Mouse (Mus musculus): Measurements from ENCODE around the gene 4933411K16Rik. TPM values are rescaled to one million over a fixed set of nuclear protein-coding genes. Genes with fewer than 3 reads are reported as not detected.

Gene 4933411K16Rik
- polyA plus RNA-seq, 1 experiment from 2014 or later = 0.60 TPM

DNA sequence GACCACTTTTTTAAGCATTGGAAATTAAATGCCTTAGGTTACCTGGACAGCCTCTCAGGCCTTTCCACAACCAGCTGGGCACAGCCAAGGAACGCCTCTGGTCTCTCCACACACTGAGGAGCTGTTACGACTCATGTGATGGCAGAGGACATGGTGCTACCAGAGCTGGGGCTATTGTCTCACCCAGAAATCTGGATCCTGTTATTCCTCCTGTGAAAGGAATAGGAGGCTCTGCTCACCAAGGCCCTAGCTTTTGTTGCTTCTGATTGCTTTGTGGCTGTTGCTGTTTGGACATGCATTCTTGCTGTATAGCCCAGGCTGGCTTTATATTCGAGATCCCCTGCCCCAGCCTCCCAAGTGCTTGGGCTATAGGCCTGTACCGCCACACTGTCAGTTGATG lies 35.8 kb upstream of the 4933411K16Rik start:
- Histone ChIP-seq H3K9ac (replicated peaks; ENCODE audit: low read length) (0 out of 2 replicates have a peak overlapping the region, but pooled peaks have one; percentile 12), H3K27me3 (ENCODE audit: insufficient read depth, low read length) (no peaks in the 10 kb centered on the region), H3K4me2 (replicated peaks; ENCODE audit: low read depth, low read length) (no peak overlapping the region), H3K36me3 (ENCODE audit: insufficient read depth, low read length) (0 out of 2 replicates have a peak, but pooled peaks cover 6% of the 10 kb centered on the region), H3K4me1 (ENCODE audit: insufficient read depth, low read length) (peaks cover 36% of the 10 kb centered on the region), H3K9me3 (ENCODE audit: low read length) (no peaks in the 10 kb centered on the region), H3K4me3 (ENCODE audit: low read length) (no peak overlapping the region), H3K27ac (ENCODE audit: low read length) (peak overlapping the region; percentile 81)
- WGBS = 78% methylated on average over 4 of the region's 4 CpGs
- ATAC-seq (ENCODE audit: low FRiP score, low TSS enrichment) = no peak

DNA sequence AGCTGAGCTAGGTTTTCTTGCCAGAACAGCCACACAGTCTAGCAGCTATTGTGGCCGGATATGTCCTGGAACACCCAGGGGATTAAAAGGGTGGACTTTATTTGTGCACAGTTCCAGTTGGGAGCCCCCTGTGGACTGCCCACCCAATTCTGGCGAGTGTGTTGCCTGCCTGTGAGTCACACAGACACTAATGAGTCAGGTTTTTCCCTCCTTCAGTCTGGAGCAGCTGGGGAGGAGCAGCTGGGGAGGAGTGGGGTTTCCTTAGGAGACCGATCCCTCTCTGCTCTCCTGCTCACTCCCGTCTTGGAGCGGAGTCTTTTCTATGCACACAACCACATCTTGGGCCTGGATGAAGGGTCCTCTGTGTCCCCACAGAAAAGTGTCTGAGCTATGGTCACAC lies 35.2 kb upstream of the 4933411K16Rik start:
- H3K36me3 ChIP-seq (ENCODE audit: insufficient read depth, low read length) = 0 out of 2 replicates have a peak, but pooled peaks cover 2% of the 10 kb centered on the region
- H3K27me3 ChIP-seq (ENCODE audit: insufficient read depth, low read length) = no peaks in the 10 kb centered on the region
- H3K4me2 ChIP-seq (replicated peaks; ENCODE audit: low read depth, low read length) = no peak overlapping the region
- H3K9me3 ChIP-seq (ENCODE audit: low read length) = no peaks in the 10 kb centered on the region
- peaks cover 37% of the 10 kb centered on the region for H3K4me1 ChIP-seq (ENCODE audit: insufficient read depth, low read length)
- WGBS = 42% methylated on average over 5 of the region's 5 CpGs
- H3K27ac ChIP-seq (ENCODE audit: low read length) = peak overlapping the region; percentile 81
- ATAC-seq (ENCODE audit: low FRiP score, low TSS enrichment) = no peak
- H3K4me3 ChIP-seq (ENCODE audit: low read length) = no peak overlapping the region
- H3K9ac ChIP-seq (replicated peaks; ENCODE audit: low read length) = peak overlapping the region; percentile 29; the same call in 1 of the 2 replicates

DNA sequence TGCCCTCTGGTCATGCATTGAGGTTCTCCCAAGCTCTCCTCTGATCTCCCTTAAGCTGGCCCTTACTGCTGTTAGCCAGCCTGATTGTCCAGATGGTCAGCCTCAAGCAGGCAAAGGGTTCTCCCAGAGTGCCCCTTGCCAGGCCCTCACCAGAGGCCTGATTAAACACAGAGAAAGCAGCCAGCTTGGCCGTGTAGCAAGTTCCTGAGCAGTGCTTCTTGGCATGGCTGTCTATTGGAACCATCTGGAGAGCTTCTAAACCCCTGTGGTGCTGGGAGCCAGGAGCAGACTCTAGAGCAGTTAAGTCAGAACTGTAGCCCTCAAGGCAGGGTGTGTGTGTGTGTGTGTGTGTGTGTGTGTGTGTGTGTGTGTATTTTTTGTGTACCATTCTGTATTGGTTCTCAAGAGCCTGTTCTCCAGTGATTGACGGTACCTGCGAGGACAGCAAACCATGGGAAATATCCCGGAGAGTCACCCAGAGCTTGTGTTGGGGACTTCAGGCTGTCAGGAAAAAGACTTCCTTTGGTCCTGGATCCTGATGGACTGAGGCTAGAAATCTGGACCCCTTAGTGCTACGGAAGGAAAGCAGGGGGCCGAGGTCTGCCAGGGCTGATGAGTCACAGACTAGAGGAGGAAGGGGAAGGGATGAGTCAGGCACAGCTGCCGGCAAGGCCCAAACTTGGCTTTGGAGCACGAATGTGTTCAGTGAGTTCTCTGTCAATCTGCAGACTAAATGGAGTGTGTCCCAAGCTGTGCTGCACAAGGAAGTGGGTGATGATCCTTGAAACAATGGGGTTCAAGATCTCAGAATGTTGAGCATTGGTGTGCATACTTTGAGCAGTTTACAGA lies 34.4 kb upstream of the 4933411K16Rik start:
- peaks cover 45% of the 10 kb centered on the region for H3K4me1 ChIP-seq (ENCODE audit: insufficient read depth, low read length)
- H3K36me3 ChIP-seq (ENCODE audit: insufficient read depth, low read length) = no peaks in the 10 kb centered on the region
- ATAC-seq (ENCODE audit: low FRiP score, low TSS enrichment) = peak; percentile 20; the same call in 1 of the 2 replicates
- WGBS = 47% methylated on average over 8 of the region's 8 CpGs
- H3K27ac ChIP-seq (ENCODE audit: low read length) = peak overlapping the region; percentile 81
- H3K4me3 ChIP-seq (ENCODE audit: low read length) = no peak overlapping the region
- no peaks in the 10 kb centered on the region for H3K27me3 ChIP-seq (ENCODE audit: insufficient read depth, low read length)
- no peak overlapping the region for H3K4me2 ChIP-seq (replicated peaks; ENCODE audit: low read depth, low read length)
- no peaks in the 10 kb centered on the region for H3K9me3 ChIP-seq (ENCODE audit: low read length)
- H3K9ac ChIP-seq (replicated peaks; ENCODE audit: low read length) = no peak overlapping the region

DNA sequence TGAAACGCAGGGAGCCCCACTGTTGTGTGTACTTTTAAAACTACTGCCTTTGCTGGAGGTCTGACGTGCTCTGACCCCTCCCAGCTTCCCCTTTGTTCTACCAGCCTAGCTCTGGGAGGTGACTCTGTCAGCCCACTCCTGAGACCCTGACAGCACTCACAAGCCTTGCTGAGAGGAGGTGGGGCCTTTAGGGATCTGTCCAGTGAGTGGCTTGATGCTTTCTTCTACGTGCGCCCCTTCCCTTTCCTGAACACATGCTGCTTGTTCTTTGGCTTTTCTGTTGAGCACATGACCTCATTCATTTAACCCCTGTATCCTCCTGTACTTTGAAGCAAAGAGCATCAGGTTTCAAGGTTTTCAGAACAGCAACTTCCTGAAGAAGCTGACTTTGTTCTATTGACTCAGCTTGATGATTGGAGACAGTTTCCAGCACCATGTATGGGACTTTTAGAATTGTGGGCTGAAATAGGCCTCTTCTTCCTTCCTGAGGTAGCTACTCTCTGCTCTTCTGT lies 33.0 kb upstream of the 4933411K16Rik start:
- no peak overlapping the region for H3K4me3 ChIP-seq (ENCODE audit: low read length)
- no peaks in the 10 kb centered on the region for H3K9me3 ChIP-seq (ENCODE audit: low read length)
- H3K27ac ChIP-seq (ENCODE audit: low read length) = peak overlapping the region; percentile 81
- H3K36me3 ChIP-seq (ENCODE audit: insufficient read depth, low read length) = no peaks in the 10 kb centered on the region
- WGBS = 24% methylated on average over 4 of the region's 4 CpGs
- no peak overlapping the region for H3K4me2 ChIP-seq (replicated peaks; ENCODE audit: low read depth, low read length)
- no peak; the same call in 1 of the 2 replicates for ATAC-seq (ENCODE audit: low FRiP score, low TSS enrichment)
- H3K4me1 ChIP-seq (ENCODE audit: insufficient read depth, low read length) = peaks cover 45% of the 10 kb centered on the region
- H3K9ac ChIP-seq (replicated peaks; ENCODE audit: low read length) = no peak overlapping the region
- H3K27me3 ChIP-seq (ENCODE audit: insufficient read depth, low read length) = no peaks in the 10 kb centered on the region

DNA sequence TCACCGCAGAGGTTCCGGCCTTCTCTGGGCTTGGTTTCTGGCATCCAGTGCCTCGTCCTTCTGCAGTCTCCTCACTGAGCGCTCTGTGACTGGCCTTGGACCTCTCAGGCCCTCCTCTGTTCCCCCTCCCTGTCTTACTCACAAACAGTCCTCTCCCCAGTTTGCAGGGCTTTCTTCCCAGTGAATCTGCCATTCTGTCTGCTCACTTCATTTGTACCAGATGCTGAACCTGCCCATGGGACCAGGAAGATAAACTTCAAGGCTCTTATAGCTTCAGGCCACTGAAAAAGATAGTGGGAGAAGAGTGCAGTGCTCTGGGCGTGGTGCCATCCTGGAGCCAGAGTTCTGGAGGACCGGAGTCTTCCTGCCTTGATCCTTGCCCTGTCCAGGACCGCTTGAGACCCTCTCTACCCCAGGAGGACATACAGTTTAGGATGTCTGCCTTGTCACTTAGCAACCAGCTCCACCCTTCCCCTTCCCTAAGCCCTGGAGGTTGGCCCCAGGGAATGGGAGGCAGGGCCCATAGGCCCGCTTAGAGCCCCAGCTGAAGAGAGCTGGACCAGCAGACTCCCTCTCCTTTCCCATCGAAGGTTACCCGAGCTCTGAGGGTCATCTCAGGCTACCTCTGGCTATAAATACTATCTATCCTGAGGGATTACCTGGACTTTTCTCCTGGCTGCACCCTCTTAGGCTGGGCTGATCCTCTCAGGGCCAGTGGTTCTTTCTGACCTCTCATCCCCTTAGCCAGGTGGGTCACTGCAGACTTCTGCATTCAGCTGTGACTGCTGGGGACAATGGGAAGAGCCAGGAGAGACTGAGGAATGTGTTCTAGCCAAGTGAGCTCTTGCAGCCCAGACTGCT lies 30.1 kb upstream of the 4933411K16Rik start:
- Histone ChIP-seq H3K27me3 (ENCODE audit: insufficient read depth, low read length) (no peaks in the 10 kb centered on the region), H3K36me3 (ENCODE audit: insufficient read depth, low read length) (no peaks in the 10 kb centered on the region), H3K9me3 (ENCODE audit: low read length) (no peaks in the 10 kb centered on the region), H3K9ac (replicated peaks; ENCODE audit: low read length) (no peak overlapping the region), H3K4me1 (ENCODE audit: insufficient read depth, low read length) (peaks cover 31% of the 10 kb centered on the region), H3K27ac (ENCODE audit: low read length) (peak overlapping the region; percentile 20; the same call in 1 of the 2 replicates), H3K4me2 (replicated peaks; ENCODE audit: low read depth, low read length) (no peak overlapping the region), H3K4me3 (ENCODE audit: low read length) (no peak overlapping the region)
- ATAC-seq (ENCODE audit: low FRiP score, low TSS enrichment) = no peak
- WGBS = 70% methylated on average over 10 of the region's 10 CpGs

DNA sequence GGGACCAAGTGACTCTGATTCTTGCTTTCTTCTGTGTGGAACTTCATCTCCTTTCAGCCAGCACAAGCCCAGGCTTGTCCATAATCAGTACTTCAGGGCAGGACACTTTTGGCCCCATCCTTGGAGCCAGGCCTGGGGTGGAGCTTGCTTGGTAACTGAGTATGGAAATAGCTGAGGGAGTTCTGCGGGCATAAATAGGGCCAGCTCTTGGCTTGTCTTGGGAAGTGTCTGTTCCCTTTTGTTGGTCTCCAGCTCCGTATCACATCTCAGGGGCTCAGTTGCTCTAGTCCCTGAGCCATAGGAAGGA lies 29.6 kb upstream of the 4933411K16Rik start:
- H3K9me3 ChIP-seq (ENCODE audit: low read length) = no peaks in the 10 kb centered on the region
- no peaks in the 10 kb centered on the region for H3K27me3 ChIP-seq (ENCODE audit: insufficient read depth, low read length)
- 72% methylated on average over 2 of the region's 2 CpGs for WGBS
- H3K4me1 ChIP-seq (ENCODE audit: insufficient read depth, low read length) = peaks cover 25% of the 10 kb centered on the region
- no peak overlapping the region for H3K27ac ChIP-seq (ENCODE audit: low read length)
- no peak overlapping the region for H3K4me2 ChIP-seq (replicated peaks; ENCODE audit: low read depth, low read length)
- H3K4me3 ChIP-seq (ENCODE audit: low read length) = no peak overlapping the region
- no peak for ATAC-seq (ENCODE audit: low FRiP score, low TSS enrichment)
- H3K36me3 ChIP-seq (ENCODE audit: insufficient read depth, low read length) = no peaks in the 10 kb centered on the region
- H3K9ac ChIP-seq (replicated peaks; ENCODE audit: low read length) = no peak overlapping the region

DNA sequence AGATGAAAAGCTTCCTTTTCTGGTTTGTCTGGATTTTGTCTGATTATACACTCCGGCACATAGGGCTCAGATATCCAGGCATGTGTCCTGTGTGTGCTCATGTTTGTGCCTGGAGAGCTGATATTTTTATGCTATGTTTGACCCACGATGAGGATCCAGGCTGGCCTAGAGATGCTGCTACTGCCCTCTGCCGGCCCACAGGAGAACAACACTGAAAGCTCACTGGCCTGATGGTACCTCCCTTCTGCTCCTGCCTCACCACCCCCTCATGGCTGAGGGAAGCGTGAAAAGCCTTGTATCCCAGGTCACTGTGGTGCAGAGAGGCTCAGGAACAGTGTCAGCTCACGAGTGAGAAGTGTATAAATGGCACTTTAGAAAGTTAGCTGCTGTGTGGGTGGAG lies 25.9 kb upstream of the 4933411K16Rik start:
- Histone ChIP-seq H3K4me3 (ENCODE audit: low read length) (no peak overlapping the region), H3K36me3 (ENCODE audit: insufficient read depth, low read length) (no peaks in the 10 kb centered on the region), H3K9ac (replicated peaks; ENCODE audit: low read length) (no peak overlapping the region), H3K4me2 (replicated peaks; ENCODE audit: low read depth, low read length) (no peak overlapping the region), H3K27me3 (ENCODE audit: insufficient read depth, low read length) (no peaks in the 10 kb centered on the region), H3K4me1 (ENCODE audit: insufficient read depth, low read length) (peaks cover 11% of the 10 kb centered on the region), H3K9me3 (ENCODE audit: low read length) (no peaks in the 10 kb centered on the region), H3K27ac (ENCODE audit: low read length) (no peak overlapping the region)
- WGBS = 4% methylated on average over 5 of the region's 5 CpGs
- peak; percentile 70; the same call in 1 of the 2 replicates for ATAC-seq (ENCODE audit: low FRiP score, low TSS enrichment)

DNA sequence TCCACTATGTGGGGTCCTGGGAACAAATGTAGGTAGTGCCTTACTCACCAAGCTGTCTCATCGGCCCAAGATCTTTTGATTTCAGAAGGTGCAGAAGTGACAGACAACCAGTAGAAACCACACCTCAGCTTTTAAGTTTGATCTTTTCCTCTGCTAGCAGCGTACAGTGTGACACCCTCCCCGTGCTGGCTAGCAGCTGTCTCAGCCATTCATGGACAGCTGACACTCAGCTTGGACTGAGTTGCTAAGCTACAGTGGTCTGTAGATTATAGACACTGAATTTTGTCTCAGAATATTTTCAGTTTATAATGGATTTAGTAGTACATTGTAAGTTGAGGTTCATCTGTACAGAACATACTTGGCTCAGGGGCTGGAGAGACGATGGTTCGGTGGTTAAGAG lies 20.9 kb upstream of the 4933411K16Rik start:
- Histone ChIP-seq H3K4me3 (ENCODE audit: low read length) (no peak overlapping the region), H3K4me1 (ENCODE audit: insufficient read depth, low read length) (0 out of 2 replicates have a peak, but pooled peaks cover 7% of the 10 kb centered on the region), H3K36me3 (ENCODE audit: insufficient read depth, low read length) (0 out of 2 replicates have a peak, but pooled peaks cover 9% of the 10 kb centered on the region), H3K27ac (ENCODE audit: low read length) (no peak overlapping the region), H3K4me2 (replicated peaks; ENCODE audit: low read depth, low read length) (no peak overlapping the region), H3K27me3 (ENCODE audit: insufficient read depth, low read length) (no peaks in the 10 kb centered on the region), H3K9ac (replicated peaks; ENCODE audit: low read length) (no peak overlapping the region), H3K9me3 (ENCODE audit: low read length) (no peaks in the 10 kb centered on the region)
- 81% methylated on average over 5 of the region's 5 CpGs for WGBS
- ATAC-seq (ENCODE audit: low FRiP score, low TSS enrichment) = no peak

DNA sequence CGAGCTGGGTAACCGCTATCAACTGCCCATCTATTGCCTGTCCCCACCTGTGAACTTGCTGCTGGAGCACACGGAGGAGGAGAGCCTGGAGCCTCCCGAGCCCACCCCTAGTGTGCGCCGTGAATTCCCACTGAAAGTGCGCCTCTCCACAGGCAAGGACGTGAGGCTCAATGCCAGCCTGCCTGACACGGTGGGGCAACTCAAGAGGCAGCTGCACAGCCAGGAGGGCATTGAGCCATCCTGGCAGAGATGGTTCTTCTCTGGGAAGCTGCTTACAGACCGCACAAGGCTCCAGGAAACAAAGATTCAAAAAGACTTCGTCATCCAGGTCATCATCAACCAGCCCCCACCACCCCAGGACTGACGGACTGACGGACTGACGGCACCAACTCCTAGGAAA lies 18.4 kb upstream of the 4933411K16Rik start:
- H3K4me3 ChIP-seq (ENCODE audit: low read length) = no peak overlapping the region
- H3K9ac ChIP-seq (replicated peaks; ENCODE audit: low read length) = no peak overlapping the region
- no peaks in the 10 kb centered on the region for H3K27me3 ChIP-seq (ENCODE audit: insufficient read depth, low read length)
- H3K9me3 ChIP-seq (ENCODE audit: low read length) = no peaks in the 10 kb centered on the region
- H3K4me1 ChIP-seq (ENCODE audit: insufficient read depth, low read length) = 0 out of 2 replicates have a peak, but pooled peaks cover 7% of the 10 kb centered on the region
- H3K4me2 ChIP-seq (replicated peaks; ENCODE audit: low read depth, low read length) = no peak overlapping the region
- H3K36me3 ChIP-seq (ENCODE audit: insufficient read depth, low read length) = 0 out of 2 replicates have a peak, but pooled peaks cover 9% of the 10 kb centered on the region
- no peak overlapping the region for H3K27ac ChIP-seq (ENCODE audit: low read length)
- ATAC-seq (ENCODE audit: low FRiP score, low TSS enrichment) = no peak
- 85% methylated on average over 14 of the region's 14 CpGs for WGBS

Measured in kidney, embryonic 16.5 days (tissue).